Mouse (Mus musculus): ENCODE results near the gene Cxcl2. TPM values are rescaled to one million over a fixed set of nuclear protein-coding genes. Genes with fewer than 3 reads are reported as not detected.

The Cxcl2 gene
- polyA plus RNA-seq (2015; fragmentation: Nextera tagmentation; extraction: Ambion mirVana), result not detected in 2 replicates

DNA sequence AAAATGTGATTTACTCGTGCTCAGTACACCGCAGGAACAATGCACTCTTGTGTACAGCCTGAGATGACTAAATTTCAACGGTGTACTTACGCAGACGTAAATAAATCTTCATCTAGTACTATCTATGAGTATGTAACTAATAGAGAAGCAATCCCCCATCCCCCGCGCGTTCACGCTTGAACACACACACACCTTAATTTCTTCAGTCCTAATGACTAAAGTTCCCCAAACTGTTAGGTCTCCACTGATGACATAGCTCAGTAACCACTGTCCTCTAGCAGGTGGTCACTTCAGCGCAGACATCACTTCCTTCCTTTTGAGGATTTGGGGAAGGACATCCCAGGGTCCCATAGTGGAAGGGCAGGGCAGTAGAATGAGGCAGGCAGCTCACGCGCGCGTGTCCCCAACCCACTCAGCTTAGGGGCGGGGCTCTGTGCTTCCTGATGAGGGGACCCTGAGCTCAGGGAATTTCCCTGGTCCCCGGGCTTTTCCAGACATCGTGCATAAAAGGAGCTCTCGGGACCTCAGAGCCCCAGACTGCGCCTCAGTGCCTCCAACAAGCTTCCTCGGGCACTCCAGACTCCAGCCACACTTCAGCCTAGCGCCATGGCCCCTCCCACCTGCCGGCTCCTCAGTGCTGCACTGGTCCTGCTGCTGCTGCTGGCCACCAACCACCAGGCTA is at the start of gene Cxcl2:
Gene Cxcl2 (plus strand): TSS at position 533 of the 682 bp plus-strand sequence.
- ATAC-seq (ENCODE audit: low read depth), result peak; percentile 78
- Histone ChIP-seq H3K4me1 (replicated peaks) (peaks cover 22% of the 10 kb centered on the region), H3K4me2 (peak within 1 kb of the TSS; percentile 65), H3K9me3 (no peaks in the 10 kb centered on the region), H3K36me3 (no peaks in the 10 kb centered on the region), H3K27ac (replicated peaks) (no peak within 1 kb of the TSS), H3K4me3 (peak within 1 kb of the TSS; percentile 32), H3K27me3 (peaks cover 20% of the 10 kb centered on the region), H3K9ac (peak within 1 kb of the TSS; percentile 54)
- WGBS, result 9% methylated on average over 22 of the region's 22 CpGs

DNA sequence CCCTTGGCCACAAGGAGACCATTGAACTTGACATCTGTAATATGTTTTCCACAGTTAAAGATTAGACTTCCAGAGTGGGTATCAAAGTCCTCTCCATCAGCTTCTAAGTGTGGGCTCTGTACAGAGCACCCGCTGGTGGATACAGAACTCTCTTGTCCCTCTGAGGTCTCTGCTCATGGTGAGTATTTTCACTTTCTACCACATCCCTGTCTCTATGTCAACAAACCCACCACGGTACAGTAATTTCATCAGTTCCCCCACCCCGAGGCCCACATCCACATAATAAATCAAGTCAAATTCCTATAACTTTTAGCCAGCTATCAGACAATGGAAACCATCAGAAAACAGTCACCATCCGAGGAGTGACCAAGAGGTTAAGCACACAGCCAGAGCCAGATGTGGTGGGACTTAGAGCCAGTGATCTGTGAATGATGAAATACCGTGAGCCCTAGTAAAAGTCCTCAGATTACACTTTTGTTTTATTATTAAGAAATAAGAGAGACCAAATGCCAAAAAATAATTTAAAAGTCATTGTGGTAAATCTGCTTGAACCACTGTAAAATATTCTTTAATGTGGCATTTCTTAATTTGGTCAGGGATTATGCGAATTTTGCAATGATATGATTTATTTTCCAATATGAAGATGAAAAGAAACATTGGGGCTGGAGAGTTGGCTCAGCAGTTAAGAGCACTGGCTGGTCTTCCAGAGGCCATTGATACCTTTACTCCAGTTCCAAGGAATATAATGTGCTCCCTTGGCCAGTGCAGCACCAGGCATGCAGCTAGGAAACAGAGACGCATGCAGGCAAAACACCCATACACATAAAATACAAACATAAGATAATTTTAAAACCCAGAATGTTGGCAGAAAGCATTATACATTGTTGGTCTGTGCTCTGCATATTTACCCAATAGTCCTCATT is 48.1 kb upstream of the Cxcl2 start:
- 80% methylated on average over 7 of the region's 7 CpGs for WGBS
- Histone ChIP-seq H3K27me3 (no peaks in the 10 kb centered on the region), H3K27ac (replicated peaks) (no peak overlapping the region), H3K9ac (no peak overlapping the region), H3K4me2 (no peak overlapping the region), H3K9me3 (no peaks in the 10 kb centered on the region), H3K4me3 (no peak overlapping the region), H3K4me1 (replicated peaks) (no peaks in the 10 kb centered on the region), H3K36me3 (no peaks in the 10 kb centered on the region)
- ATAC-seq (ENCODE audit: low read depth), result no peak

DNA sequence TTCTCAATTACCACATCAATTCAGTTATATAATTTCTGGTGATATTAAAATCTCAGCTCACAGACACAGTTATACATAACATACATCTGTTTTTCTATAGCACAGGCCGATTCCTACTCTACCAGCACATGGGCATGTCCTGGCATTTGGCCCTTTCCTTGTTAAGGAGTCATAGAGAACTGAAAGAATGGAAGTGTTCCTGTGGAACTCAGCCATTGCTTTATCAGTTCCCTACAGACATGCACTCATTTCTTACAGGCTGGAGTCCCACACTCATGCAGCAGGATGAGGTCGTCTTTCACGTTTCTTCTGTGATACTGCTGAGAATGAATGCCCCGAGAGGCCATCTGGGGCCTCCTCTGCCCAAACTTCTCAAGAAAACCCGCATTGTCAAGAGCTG is 46.2 kb upstream of the Cxcl2 start:
- no peak overlapping the region for H3K4me2 ChIP-seq
- H3K4me1 ChIP-seq (replicated peaks), result no peaks in the 10 kb centered on the region
- no peaks in the 10 kb centered on the region for H3K36me3 ChIP-seq
- no peak overlapping the region for H3K27ac ChIP-seq (replicated peaks)
- H3K4me3 ChIP-seq, result no peak overlapping the region
- H3K27me3 ChIP-seq, result no peaks in the 10 kb centered on the region
- WGBS, result 76% methylated on average over 5 of the region's 5 CpGs
- H3K9ac ChIP-seq, result no peak overlapping the region
- no peaks in the 10 kb centered on the region for H3K9me3 ChIP-seq
- ATAC-seq (ENCODE audit: low read depth), result no peak

DNA sequence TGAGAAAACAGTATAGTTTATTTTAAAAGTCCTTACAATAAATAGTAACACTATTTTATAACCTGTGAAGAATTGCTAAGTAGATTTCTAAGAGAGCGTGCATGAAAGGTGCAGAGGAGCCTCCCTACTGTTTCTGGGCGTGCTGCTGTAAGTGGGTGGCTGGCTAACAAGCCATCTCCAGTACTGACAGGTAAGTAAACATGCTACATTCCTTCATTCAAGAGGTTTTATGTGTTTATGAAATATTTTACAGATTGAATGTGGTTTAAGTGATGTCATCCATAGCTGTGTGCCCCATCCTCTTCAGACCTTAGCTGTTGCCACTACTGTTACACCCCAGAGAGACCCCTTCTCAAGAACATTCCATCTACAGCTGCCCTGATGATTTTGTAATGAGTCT is 45.2 kb upstream of the Cxcl2 start:
- H3K36me3 ChIP-seq, result no peaks in the 10 kb centered on the region
- WGBS, result 94% methylated on average over 2 of the region's 2 CpGs
- H3K27me3 ChIP-seq, result no peaks in the 10 kb centered on the region
- ATAC-seq (ENCODE audit: low read depth), result no peak
- no peak overlapping the region for H3K27ac ChIP-seq (replicated peaks)
- H3K4me1 ChIP-seq (replicated peaks), result no peaks in the 10 kb centered on the region
- no peak overlapping the region for H3K4me2 ChIP-seq
- no peak overlapping the region for H3K9ac ChIP-seq
- H3K4me3 ChIP-seq, result no peak overlapping the region
- no peaks in the 10 kb centered on the region for H3K9me3 ChIP-seq

DNA sequence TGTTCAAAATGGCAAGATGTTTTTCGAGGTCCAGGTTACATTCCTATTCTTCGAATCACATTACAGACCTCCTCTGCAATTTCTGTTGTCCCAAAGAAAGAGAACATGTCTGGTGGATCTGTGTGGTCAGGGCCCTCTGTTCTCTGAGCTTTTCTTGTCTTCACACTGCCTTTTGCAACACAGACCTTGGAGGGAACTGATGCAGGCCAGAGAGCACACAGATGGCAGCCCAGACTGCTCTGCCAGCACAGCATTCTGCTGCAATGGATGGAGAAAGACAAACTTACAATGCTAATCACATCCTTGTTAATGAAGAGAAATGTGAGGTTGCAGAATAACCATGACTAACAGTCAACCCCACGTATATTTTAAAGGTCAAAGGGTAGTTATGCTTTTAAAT is 44.6 kb upstream of the Cxcl2 start:
- Histone ChIP-seq H3K9ac (no peak overlapping the region), H3K9me3 (no peaks in the 10 kb centered on the region), H3K4me2 (no peak overlapping the region), H3K4me1 (replicated peaks) (no peaks in the 10 kb centered on the region), H3K27ac (replicated peaks) (no peak overlapping the region), H3K36me3 (no peaks in the 10 kb centered on the region), H3K4me3 (no peak overlapping the region), H3K27me3 (no peaks in the 10 kb centered on the region)
- no peak for ATAC-seq (ENCODE audit: low read depth)
- WGBS, result 70% methylated on average over 3 of the region's 3 CpGs

DNA sequence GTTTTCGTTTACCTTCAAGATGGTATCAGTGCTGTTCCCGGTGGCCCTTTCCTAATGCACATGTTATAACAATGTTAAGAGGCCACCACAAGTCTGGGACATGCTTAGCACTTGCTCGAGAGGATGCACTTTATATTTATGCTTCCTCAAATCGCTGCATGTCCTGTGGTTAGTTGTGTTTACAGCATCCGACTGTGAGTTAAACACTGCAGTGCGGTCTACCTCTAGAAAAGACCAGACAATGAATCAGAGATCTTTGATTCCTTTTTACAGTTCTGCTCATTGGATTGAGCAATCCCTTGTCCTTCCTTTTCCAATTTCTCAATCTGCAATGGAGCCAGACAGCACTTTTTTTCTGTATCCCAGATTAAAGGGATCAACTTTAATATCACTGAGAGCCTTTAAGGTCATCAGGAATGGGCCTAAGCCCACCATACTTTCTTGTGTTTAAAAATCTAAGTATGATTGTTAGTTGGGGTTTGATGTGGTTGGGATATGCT is 41.7 kb upstream of the Cxcl2 start:
- no peak overlapping the region for H3K27ac ChIP-seq (replicated peaks)
- H3K36me3 ChIP-seq, result no peaks in the 10 kb centered on the region
- no peak overlapping the region for H3K9ac ChIP-seq
- no peaks in the 10 kb centered on the region for H3K27me3 ChIP-seq
- ATAC-seq (ENCODE audit: low read depth), result no peak
- WGBS, result 85% methylated on average over 6 of the region's 6 CpGs
- H3K9me3 ChIP-seq, result no peaks in the 10 kb centered on the region
- H3K4me3 ChIP-seq, result no peak overlapping the region
- no peak overlapping the region for H3K4me2 ChIP-seq
- no peaks in the 10 kb centered on the region for H3K4me1 ChIP-seq (replicated peaks)

DNA sequence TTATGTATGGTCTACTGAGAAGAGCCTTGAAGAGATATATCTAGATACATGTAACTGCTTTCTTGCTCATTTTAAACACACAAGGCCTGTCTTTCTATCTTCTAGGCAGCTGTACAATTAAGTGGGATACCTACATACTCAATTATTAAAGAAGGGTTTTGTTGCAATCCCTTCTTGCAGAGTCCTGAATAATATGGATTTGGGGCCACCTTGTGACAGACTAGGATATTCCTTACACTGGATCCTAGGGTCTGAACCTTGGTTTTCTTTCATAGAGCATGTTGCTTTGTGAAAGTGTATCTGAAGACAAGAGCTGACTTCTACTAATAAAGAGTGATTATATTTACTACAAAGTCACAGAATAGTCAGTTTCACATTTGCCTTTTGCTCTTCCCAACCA is 36.9 kb upstream of the Cxcl2 start:
- no peak overlapping the region for H3K9ac ChIP-seq
- no peaks in the 10 kb centered on the region for H3K27me3 ChIP-seq
- ATAC-seq (ENCODE audit: low read depth), result no peak
- no peaks in the 10 kb centered on the region for H3K36me3 ChIP-seq
- no peak overlapping the region for H3K4me2 ChIP-seq
- no peak overlapping the region for H3K4me3 ChIP-seq
- no peaks in the 10 kb centered on the region for H3K9me3 ChIP-seq
- no peaks in the 10 kb centered on the region for H3K4me1 ChIP-seq (replicated peaks)
- H3K27ac ChIP-seq (replicated peaks), result no peak overlapping the region

DNA sequence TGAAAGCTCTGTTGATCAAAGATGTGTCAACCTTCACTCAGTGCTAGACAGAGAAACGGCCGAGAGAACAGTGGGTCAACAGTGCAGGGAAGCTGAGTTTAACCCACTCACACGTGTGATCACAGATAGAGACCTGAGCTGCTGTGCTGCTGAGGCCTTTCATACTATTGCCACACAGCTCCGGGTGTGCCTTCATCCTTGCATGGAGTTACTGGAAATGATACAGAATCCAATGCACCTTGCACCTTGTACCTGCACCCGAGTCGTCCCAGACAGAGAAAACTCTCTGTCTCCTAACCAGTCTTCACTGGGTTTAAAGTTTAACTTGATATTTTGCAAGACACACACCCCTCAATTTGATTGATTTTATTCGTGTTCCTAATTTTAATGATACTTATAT is 31.3 kb upstream of the Cxcl2 start:
- Histone ChIP-seq H3K9ac (no peak overlapping the region), H3K4me2 (no peak overlapping the region), H3K27me3 (no peaks in the 10 kb centered on the region), H3K27ac (replicated peaks) (no peak overlapping the region), H3K9me3 (no peaks in the 10 kb centered on the region), H3K36me3 (no peaks in the 10 kb centered on the region), H3K4me1 (replicated peaks) (no peaks in the 10 kb centered on the region), H3K4me3 (no peak overlapping the region)
- ATAC-seq (ENCODE audit: low read depth), result no peak
- WGBS, result 83% methylated on average over 7 of the region's 7 CpGs

DNA sequence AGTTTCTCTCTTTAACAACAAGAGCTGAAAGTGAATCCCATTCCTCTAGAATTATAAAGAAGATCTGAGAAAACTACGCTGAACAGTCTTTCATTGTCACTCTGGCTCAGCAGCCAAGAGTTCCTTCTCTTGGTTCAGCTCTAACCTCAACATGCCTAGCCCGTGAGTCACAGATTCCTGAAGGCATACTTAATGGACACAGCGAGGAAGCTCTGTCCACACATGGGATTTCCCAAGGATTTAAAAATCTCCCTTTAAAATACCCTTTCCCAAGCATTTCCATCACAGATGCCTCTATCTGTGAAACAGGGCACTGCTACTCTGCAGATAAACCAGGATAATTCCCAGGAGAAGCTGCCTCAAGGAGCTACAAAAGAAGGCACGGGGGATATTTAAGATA is 27.6 kb upstream of the Cxcl2 start:
- Histone ChIP-seq H3K4me3 (no peak overlapping the region), H3K36me3 (no peaks in the 10 kb centered on the region), H3K4me1 (replicated peaks) (no peaks in the 10 kb centered on the region), H3K4me2 (no peak overlapping the region), H3K9me3 (no peaks in the 10 kb centered on the region), H3K27me3 (no peaks in the 10 kb centered on the region), H3K27ac (replicated peaks) (no peak overlapping the region), H3K9ac (no peak overlapping the region)
- WGBS, result 82% methylated on average over 4 of the region's 4 CpGs
- ATAC-seq (ENCODE audit: low read depth), result no peak

DNA sequence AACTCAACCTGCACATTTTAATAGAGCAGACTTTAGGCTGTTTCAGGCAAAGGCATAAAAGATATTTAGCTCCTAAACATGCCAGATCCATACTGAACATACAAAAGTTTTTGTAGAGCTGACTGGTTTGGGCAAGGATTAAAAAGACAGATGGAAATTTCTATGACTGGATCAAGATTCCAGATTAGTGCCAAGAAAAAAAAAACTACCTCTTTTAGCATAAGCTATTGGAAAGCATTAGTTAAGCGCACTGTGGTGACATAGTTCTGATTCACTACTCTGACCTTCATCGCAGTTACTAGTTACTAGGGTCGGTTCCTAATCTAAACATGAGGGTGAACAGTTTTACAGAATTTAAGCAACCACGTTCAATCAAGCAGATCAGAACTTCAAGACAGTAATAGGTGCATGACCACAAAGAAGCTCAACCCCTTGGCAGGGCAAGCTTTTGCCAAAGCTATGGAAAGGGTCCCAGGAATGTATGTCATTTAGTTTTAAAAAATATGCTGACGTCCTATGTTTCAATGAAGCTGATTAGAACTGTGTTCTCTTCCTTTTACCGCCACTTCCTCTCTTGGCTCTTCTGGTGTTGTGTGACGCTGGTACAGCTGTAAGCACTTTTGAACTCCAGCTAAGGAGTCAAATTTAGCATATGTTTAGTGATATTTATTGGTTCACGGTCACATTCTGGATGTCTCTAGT is 27.0 kb upstream of the Cxcl2 start:
- Histone ChIP-seq H3K4me1 (replicated peaks) (no peaks in the 10 kb centered on the region), H3K4me2 (no peak overlapping the region), H3K4me3 (no peak overlapping the region), H3K9me3 (no peaks in the 10 kb centered on the region), H3K27ac (replicated peaks) (no peak overlapping the region), H3K36me3 (no peaks in the 10 kb centered on the region), H3K9ac (no peak overlapping the region), H3K27me3 (no peaks in the 10 kb centered on the region)
- no peak for ATAC-seq (ENCODE audit: low read depth)
- WGBS, result 84% methylated on average over 8 of the region's 8 CpGs

DNA sequence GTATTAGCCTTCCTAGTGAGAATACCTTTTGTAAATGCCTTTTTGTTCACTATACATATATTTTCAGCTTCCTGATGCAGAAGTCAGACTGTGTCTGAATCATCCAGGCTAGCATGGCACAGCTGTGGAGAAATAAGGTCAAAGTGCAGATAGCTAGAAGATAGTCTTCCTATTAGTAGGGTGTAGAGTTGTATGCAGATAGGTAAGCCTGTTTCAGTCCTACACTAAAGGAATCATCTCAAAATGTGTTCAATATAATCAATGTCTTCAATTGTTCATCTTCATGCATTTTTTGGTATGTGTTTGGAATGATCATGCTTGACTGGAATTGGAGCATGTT is 26.5 kb upstream of the Cxcl2 start:
- no peak overlapping the region for H3K4me2 ChIP-seq
- H3K9ac ChIP-seq, result no peak overlapping the region
- H3K27me3 ChIP-seq, result no peaks in the 10 kb centered on the region
- H3K9me3 ChIP-seq, result no peaks in the 10 kb centered on the region
- no peak for ATAC-seq (ENCODE audit: low read depth)
- H3K27ac ChIP-seq (replicated peaks), result no peak overlapping the region
- no peaks in the 10 kb centered on the region for H3K4me1 ChIP-seq (replicated peaks)
- H3K4me3 ChIP-seq, result no peak overlapping the region
- H3K36me3 ChIP-seq, result no peaks in the 10 kb centered on the region

DNA sequence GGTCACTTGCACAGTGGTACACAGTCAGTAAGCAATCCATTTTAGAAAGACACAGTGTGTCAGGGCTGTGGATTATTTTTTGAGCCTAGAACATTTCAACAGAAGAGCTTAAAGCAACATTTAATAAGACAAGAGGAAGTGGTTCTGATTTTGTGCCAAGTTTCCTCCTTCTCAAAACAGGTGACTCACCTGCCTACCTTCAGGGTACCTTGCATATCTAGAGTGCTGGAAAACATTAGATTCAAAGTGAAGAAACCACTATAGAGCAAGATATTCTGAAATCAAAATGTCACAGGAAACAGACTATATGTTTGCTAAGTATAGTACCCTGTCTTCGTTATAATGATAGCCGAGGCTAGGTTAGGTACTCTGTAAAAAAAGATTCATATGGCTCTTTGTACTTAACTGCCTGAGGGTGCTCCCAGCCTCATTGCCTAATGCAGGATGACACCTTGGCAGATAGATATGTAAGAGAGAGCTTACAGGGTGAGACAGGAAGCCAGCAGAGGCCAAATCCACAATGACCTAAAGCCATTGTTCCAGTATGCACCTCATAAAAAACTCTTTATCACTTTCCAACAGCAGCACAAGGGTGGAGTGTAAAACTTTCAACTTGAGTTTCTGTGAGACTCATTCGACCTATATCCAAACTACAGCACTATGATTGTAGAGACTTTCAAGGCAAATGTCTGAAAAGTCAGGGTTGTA is 24.2 kb upstream of the Cxcl2 start:
- Histone ChIP-seq H3K4me2 (no peak overlapping the region), H3K4me1 (replicated peaks) (no peaks in the 10 kb centered on the region), H3K27ac (replicated peaks) (no peak overlapping the region), H3K27me3 (no peaks in the 10 kb centered on the region), H3K9me3 (no peaks in the 10 kb centered on the region), H3K4me3 (no peak overlapping the region), H3K36me3 (no peaks in the 10 kb centered on the region), H3K9ac (no peak overlapping the region)
- ATAC-seq (ENCODE audit: low read depth), result no peak
- WGBS, result 79% methylated on average over 3 of the region's 3 CpGs
